Mouse (Mus musculus): ENCODE measurements around the gene Stac.

DNA sequence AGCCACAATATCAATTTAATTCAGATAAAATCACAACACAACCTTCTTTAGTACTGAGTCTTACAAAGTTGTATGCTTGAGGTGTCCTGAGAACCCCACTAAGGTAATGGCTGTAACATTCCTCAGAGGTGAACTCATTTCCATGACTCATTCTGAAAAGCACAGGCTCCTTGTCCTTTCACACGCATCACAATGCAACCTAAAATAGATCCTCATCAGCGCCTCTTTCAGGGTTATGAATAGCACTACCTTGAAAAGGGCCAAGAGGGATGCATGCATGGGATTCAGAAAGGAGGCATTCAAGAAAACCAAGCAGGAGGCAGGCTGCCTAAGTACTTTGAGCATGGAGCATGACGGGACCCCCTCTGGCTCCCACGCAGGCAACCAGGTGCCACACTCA lies 57.3 kb downstream of the Stac start:
- TF ChIP-seq CTCF (IDR thresholded peaks at IDR 0.05; ENCODE audit: borderline replicate concordance, control insufficient read depth, extremely low read depth, insufficient read depth, low read length, poor library complexity) (no peak), POLR2A (IDR thresholded peaks at IDR 0.05; ENCODE audit: control insufficient read depth, extremely low read depth, insufficient read depth, low read length, poor library complexity) (no peak)

Measured in thymus, adult 2 months (tissue).